Mouse (Mus musculus): ENCODE measurements at regions not wholly inside any gene's neighbourhood (a gene's known extent, or its start where the extent isn't known, plus 50 kb on each side); places are given as distances from the start of the nearest gene placed in this dataset.

- TF ChIP-seq CTCF (IDR thresholded peaks at IDR 0.05; ENCODE audit: borderline replicate concordance, extremely low read depth, insufficient read depth, insufficient read length): no peak
- no peak for TF ChIP-seq POLR2A (IDR thresholded peaks at IDR 0.05; ENCODE audit: borderline replicate concordance, extremely low read depth, insufficient read depth, insufficient read length, poor library complexity, severe bottlenecking)
Measured at GRCm38 (mm10) chr6:4397695-4398598, 106.7 kb upstream of the Col1a2 start.

Data from brain, embryonic 14.5 days (tissue).